ENCODE assay signal across 17 mouse cellular contexts in the genomic region with DNA sequence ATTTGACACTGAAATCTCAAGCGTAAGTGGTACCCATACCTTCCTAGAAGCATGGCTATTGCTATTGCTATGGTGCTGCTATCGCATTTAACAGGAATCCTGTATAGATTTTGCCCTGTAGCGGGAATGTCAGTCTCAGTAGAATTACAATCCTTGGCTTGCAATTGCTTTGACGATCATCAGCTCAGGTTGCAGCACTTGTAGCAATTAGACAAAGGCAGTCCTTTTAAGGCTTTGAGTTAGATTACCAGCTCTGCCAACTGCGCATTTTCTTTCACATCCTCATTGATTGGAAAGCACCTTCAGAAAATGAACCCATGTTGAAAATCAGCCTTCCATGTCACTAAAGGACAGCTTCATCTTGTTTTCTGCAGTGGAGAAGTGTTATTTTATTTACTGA.
A peak's percentile ranks its signal among the peaks of the same experiment; 100 is the strongest.
DNase-seq lines count a peak whose midpoint lies in the region; ATAC-seq and TF ChIP-seq lines count a peak whose summit lies in the region.
"Had no signal": no experiment of that assay in that cellular context is flagged by ENCODE, and none has a peak within 500 bp of the region (broad histone marks: within the 10 kb centered on the region; RNA-seq: fewer than 3 reads in every experiment).

No protein-coding gene starts in this region.

- no peak for DNase-seq in neural tube, embryonic 10.5 days (ENCODE audit: extremely low spot score, low spot score)
- peak; percentile 58 for DNase-seq in embryonic facial prominence, embryonic 11.5 days (ENCODE audit: low spot score)
- DNase-seq in hindbrain, postnatal 0 days (ENCODE audit: low spot score) = peak; percentile 34
- no peak for DNase-seq in thymus, adult 2 months
- DNase-seq in heart, adult 8-10 months (ENCODE audit: low spot score) = no peak
- DNase-seq in heart, postnatal 25 days (ENCODE audit: low spot score) = no peak
- DNase-seq: cerebellum, postnatal 10 days; heart, adult 2 months; kidney, adult 9 months; kidney, postnatal 4 days had no signal

- no peaks in the 10 kb centered on the region for H3K36me3 ChIP-seq in neural tube, embryonic 13.5 days
- H3K36me3 ChIP-seq in embryonic facial prominence, embryonic 11.5 days (replicated peaks; ENCODE audit: control insufficient read depth, insufficient read depth, low read depth, low read length) = no peaks in the 10 kb centered on the region
- no peaks in the 10 kb centered on the region for H3K36me3 ChIP-seq in hindbrain, postnatal 0 days (ENCODE audit: insufficient read depth, low read length)
- H3K36me3 ChIP-seq in thymus, adult 2 months (ENCODE audit: control insufficient read depth, insufficient read depth, low read length) = no peaks in the 10 kb centered on the region
- H3K36me3 ChIP-seq: embryonic facial prominence, embryonic 15.5 days; G1E; limb, embryonic 13.5 days; stomach, embryonic 15.5 days had no signal

- no peaks in the 10 kb centered on the region for H3K27me3 ChIP-seq in neural tube, embryonic 13.5 days
- H3K27me3 ChIP-seq in embryonic facial prominence, embryonic 11.5 days (ENCODE audit: control insufficient read depth, insufficient read depth, low read length) = no peaks in the 10 kb centered on the region
- no peaks in the 10 kb centered on the region for H3K27me3 ChIP-seq in hindbrain, postnatal 0 days (ENCODE audit: insufficient read depth, low read length)
- no peaks in the 10 kb centered on the region for H3K27me3 ChIP-seq in thymus, adult 2 months (ENCODE audit: control insufficient read depth, insufficient read depth, low read length)
- H3K27me3 ChIP-seq: embryonic facial prominence, embryonic 15.5 days; limb, embryonic 13.5 days; stomach, embryonic 15.5 days had no signal

- intact Hi-C loops in heart, postnatal 25 days (cut with DNase I) = no loop called here

- H3K4me3 ChIP-seq in neural tube, embryonic 13.5 days = no peak overlapping the region
- H3K4me3 ChIP-seq in embryonic facial prominence, embryonic 11.5 days (ENCODE audit: low read depth, low read length) = no peak overlapping the region
- no peak overlapping the region for H3K4me3 ChIP-seq in hindbrain, postnatal 0 days (ENCODE audit: low read length)
- no peak overlapping the region for H3K4me3 ChIP-seq in thymus, adult 2 months (ENCODE audit: control insufficient read depth, insufficient read depth, low read length)
- H3K4me3 ChIP-seq: embryonic facial prominence, embryonic 15.5 days; heart, adult 2 months; limb, embryonic 13.5 days; stomach, embryonic 15.5 days had no signal

- H3K4me1 ChIP-seq in neural tube, embryonic 13.5 days (replicated peaks) = peaks cover 17% of the 10 kb centered on the region
- H3K4me1 ChIP-seq in embryonic facial prominence, embryonic 11.5 days (ENCODE audit: control insufficient read depth, insufficient read depth, low read length) = no peaks in the 10 kb centered on the region
- H3K4me1 ChIP-seq in hindbrain, postnatal 0 days (ENCODE audit: insufficient read depth, low read length) = no peaks in the 10 kb centered on the region
- no peaks in the 10 kb centered on the region for H3K4me1 ChIP-seq in thymus, adult 2 months (replicated peaks; ENCODE audit: control insufficient read depth, insufficient read depth, low read length)
- H3K4me1 ChIP-seq: embryonic facial prominence, embryonic 15.5 days; limb, embryonic 13.5 days; stomach, embryonic 15.5 days had no signal

- no peaks in the 10 kb centered on the region for H3K9me3 ChIP-seq in neural tube, embryonic 13.5 days
- no peaks in the 10 kb centered on the region for H3K9me3 ChIP-seq in embryonic facial prominence, embryonic 11.5 days (replicated peaks; ENCODE audit: control insufficient read depth, low read length)
- H3K9me3 ChIP-seq in hindbrain, postnatal 0 days (ENCODE audit: low read length) = no peaks in the 10 kb centered on the region
- H3K9me3 ChIP-seq: embryonic facial prominence, embryonic 15.5 days; G1E; limb, embryonic 13.5 days; stomach, embryonic 15.5 days had no signal

- no peak for TF ChIP-seq CTCF in hindbrain, postnatal 0 days (IDR thresholded peaks at IDR 0.05; ENCODE audit: low read depth)
- no peak for TF ChIP-seq CTCF in thymus, adult 2 months (IDR thresholded peaks at IDR 0.05; ENCODE audit: borderline replicate concordance, control insufficient read depth, extremely low read depth, insufficient read depth, low read length, poor library complexity)

- 23% methylated on average over 5 of the region's 5 CpGs for WGBS in neural tube, embryonic 13.5 days
- 33% methylated on average over 5 of the region's 5 CpGs for WGBS in embryonic facial prominence, embryonic 11.5 days
- 42% methylated on average over 5 of the region's 5 CpGs for WGBS in hindbrain, postnatal 0 days
- 88% methylated on average over 5 of the region's 5 CpGs for WGBS in thymus, adult 2 months

- H3K9ac ChIP-seq in neural tube, embryonic 13.5 days = no peak overlapping the region
- H3K9ac ChIP-seq in embryonic facial prominence, embryonic 11.5 days (replicated peaks; ENCODE audit: low read length) = no peak overlapping the region
- no peak overlapping the region for H3K9ac ChIP-seq in hindbrain, postnatal 0 days (replicated peaks; ENCODE audit: low read length)
- H3K9ac ChIP-seq: embryonic facial prominence, embryonic 15.5 days; limb, embryonic 13.5 days; liver, embryonic 14.5 days; stomach, embryonic 15.5 days had no signal

- peak overlapping the region; percentile 21 for H3K4me2 ChIP-seq in neural tube, embryonic 13.5 days
- H3K4me2 ChIP-seq in embryonic facial prominence, embryonic 11.5 days (ENCODE audit: low read depth, low read length) = no peak overlapping the region
- H3K4me2 ChIP-seq in hindbrain, postnatal 0 days (ENCODE audit: low read depth, low read length) = no peak overlapping the region
- H3K4me2 ChIP-seq: embryonic facial prominence, embryonic 15.5 days; limb, embryonic 13.5 days; stomach, embryonic 15.5 days had no signal

- ATAC-seq in neural tube, embryonic 13.5 days (ENCODE audit: low read depth) = peak; percentile 42; the same call in 1 of the 2 replicates
- ATAC-seq in embryonic facial prominence, embryonic 11.5 days (replicated peaks; ENCODE audit: insufficient number of reproducible peaks, low FRiP score, low TSS enrichment, low read depth) = no peak
- no peak for ATAC-seq in hindbrain, postnatal 0 days
- ATAC-seq: CD4-positive, CD25-positive, alpha-beta regulatory T cell, adult 4 months had no signal

- H3K27ac ChIP-seq in neural tube, embryonic 13.5 days (replicated peaks) = peak overlapping the region; percentile 53
- no peak overlapping the region for H3K27ac ChIP-seq in embryonic facial prominence, embryonic 11.5 days (replicated peaks; ENCODE audit: low read depth, low read length)
- H3K27ac ChIP-seq in hindbrain, postnatal 0 days = no peak overlapping the region
- H3K27ac ChIP-seq in thymus, adult 2 months (ENCODE audit: control insufficient read depth, insufficient read depth, low read length) = no peak overlapping the region
- H3K27ac ChIP-seq: embryonic facial prominence, embryonic 15.5 days; heart, adult 2 months; limb, embryonic 13.5 days; liver, embryonic 14.5 days; stomach, embryonic 15.5 days had no signal

- no peak for TF ChIP-seq POLR2A in thymus, adult 2 months (IDR thresholded peaks at IDR 0.05; ENCODE audit: control insufficient read depth, extremely low read depth, insufficient read depth, low read length, poor library complexity)

Comparison
In these comparisons a context has a peak if more than half of its experiments do, and no peak if none do; other contexts are left out.
1. DNase-seq: peak in embryonic facial prominence, embryonic 11.5 days (single experiment) and hindbrain, postnatal 0 days (single experiment); none in neural tube, embryonic 10.5 days (single experiment), thymus, adult 2 months (single experiment), heart, adult 8-10 months (single experiment) and heart, postnatal 25 days (single experiment).